Mouse (Mus musculus): ENCODE measurements around the gene Wnt11. TPM values are rescaled to one million over a fixed set of nuclear protein-coding genes. Genes with fewer than 3 reads are reported as not detected.
A peak's percentile ranks its signal among the peaks of the same experiment; 100 is the strongest.

Gene Wnt11
- total RNA-seq, 2 experiments from 2014 or later = 2.0 to 2.5 TPM

- no peak overlapping the region for H3K27ac ChIP-seq
- no peak for TF ChIP-seq CTCF (conservative IDR thresholded peaks at IDR 0.05)
- H3K4me3 ChIP-seq = no peak overlapping the region
- no peak for DNase-seq (ENCODE audit: low spot score in 2 of 2)
Measured at GRCm38 (mm10) chr7:98857094-98857493, 22.2 kb downstream of the Wnt11 start.

GRCm38 (mm10) chr7:98861002-98861401 is 26.1 kb downstream of the Wnt11 start:
- Histone ChIP-seq H3K4me3 (no peak overlapping the region), H3K27ac (no peak overlapping the region)
- no peak for DNase-seq (ENCODE audit: low spot score in 2 of 2)
- TF ChIP-seq CTCF (conservative IDR thresholded peaks at IDR 0.05) = no peak

GRCm38 (mm10) chr7:98862994-98863393 is 28.1 kb downstream of the Wnt11 start:
- DNase-seq (ENCODE audit: low spot score in 2 of 2) = no peak
- H3K27ac ChIP-seq = no peak overlapping the region
- H3K4me3 ChIP-seq = no peak overlapping the region
- no peak for TF ChIP-seq CTCF (conservative IDR thresholded peaks at IDR 0.05)

GRCm38 (mm10) chr7:98863969-98864718 is 29.2 kb downstream of the Wnt11 start:
- TF ChIP-seq CTCF (conservative IDR thresholded peaks at IDR 0.05) = no peak
- Histone ChIP-seq H3K27ac (no peak overlapping the region), H3K4me3 (no peak overlapping the region)
- no peak for DNase-seq (ENCODE audit: low spot score in 2 of 2)

DNA sequence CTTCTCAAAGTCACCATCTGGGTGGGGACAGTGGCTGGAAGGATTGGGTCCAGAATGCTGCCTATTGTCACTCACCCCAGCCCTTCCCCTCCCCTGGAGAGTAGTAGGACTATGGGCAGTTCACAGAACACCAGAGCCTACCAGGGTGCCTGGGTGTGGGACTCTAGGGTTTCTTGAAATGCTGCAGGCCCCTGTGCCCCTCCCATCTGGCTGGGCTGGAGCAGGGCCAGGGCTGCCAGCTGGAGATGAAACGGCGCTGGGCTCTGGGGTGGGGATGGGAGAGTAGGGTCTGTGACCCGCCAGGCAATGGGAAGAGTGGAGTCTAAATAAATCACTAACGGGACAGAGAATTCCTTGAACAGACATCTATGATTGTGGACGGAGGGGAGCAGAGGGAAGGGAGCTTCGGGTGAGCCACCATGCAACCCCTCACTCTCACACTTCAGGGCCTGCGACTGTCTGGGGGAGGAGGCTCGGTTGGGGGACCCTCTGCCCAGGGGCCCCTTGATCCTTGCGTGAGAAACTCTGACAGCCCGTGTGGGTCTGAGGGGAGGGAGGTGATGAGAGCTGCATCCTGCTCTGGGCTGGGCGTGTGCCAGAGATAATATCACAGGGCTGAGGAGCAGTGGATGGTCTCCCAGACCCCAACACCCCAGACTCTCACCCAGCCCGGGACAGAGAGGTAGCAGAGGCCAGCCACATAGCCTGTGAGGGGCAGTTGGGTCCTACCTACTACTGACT is 32.3 kb downstream of the Wnt11 start:
- Histone ChIP-seq H3K4me3 (no peak overlapping the region), H3K27ac (no peak overlapping the region)
- no peak for DNase-seq (ENCODE audit: low spot score in 2 of 2)
- TF ChIP-seq CTCF (conservative IDR thresholded peaks at IDR 0.05) = no peak

GRCm38 (mm10) chr7:98867794-98868150 is 32.9 kb downstream of the Wnt11 start:
- H3K4me3 ChIP-seq = no peak overlapping the region
- no peak overlapping the region for H3K27ac ChIP-seq
- no peak for TF ChIP-seq CTCF (conservative IDR thresholded peaks at IDR 0.05)
- no peak for DNase-seq (ENCODE audit: low spot score in 2 of 2)

DNA sequence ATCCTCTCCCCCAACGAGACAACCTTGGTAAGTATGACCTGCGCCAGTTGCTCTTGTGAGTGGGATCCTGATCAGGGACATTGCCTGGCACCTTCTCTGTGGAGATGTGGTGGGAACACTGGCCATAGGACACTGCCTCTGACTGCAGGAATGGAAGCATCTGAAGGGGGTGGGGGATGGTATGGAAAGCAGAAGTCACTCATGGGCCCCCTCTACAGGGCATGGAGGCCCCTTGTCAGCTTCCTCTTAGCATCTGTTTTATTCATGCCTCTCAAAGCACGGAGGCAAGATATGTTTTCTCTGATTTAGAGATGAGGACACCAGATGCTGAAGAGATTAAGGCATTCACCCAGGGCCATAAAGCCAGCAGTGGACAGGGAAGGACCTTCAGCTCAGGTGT is 34.2 kb downstream of the Wnt11 start:
- H3K4me3 ChIP-seq = no peak overlapping the region
- H3K27ac ChIP-seq = no peak overlapping the region
- DNase-seq (ENCODE audit: low spot score in 2 of 2) = no peak
- 0 out of 2 replicates have a peak, but pooled peaks have one; percentile 19 for TF ChIP-seq CTCF (conservative IDR thresholded peaks at IDR 0.05)

DNA sequence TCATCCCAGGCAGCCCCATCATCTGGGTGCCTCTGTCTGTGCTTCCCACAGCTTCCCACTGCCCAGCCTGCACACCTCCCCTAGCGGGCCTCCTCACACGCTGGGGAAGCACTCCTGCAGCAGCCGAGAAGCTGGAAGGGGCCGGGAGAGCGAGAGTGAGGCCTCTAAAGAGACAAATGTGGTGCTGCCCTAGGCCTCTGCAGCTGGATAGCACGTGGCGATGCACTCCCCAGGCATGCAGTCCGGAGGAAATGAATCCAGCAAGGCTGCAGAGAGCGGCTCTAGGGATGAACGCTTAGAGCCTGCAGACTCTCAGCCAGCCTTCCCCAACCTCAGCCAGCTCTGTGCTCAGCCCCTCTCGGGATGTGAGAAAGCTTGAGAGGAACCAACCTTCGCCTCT is 35.9 kb downstream of the Wnt11 start:
- no peak for DNase-seq (ENCODE audit: low spot score in 2 of 2)
- no peak for TF ChIP-seq CTCF (conservative IDR thresholded peaks at IDR 0.05)
- no peak overlapping the region for H3K27ac ChIP-seq
- no peak overlapping the region for H3K4me3 ChIP-seq

DNA sequence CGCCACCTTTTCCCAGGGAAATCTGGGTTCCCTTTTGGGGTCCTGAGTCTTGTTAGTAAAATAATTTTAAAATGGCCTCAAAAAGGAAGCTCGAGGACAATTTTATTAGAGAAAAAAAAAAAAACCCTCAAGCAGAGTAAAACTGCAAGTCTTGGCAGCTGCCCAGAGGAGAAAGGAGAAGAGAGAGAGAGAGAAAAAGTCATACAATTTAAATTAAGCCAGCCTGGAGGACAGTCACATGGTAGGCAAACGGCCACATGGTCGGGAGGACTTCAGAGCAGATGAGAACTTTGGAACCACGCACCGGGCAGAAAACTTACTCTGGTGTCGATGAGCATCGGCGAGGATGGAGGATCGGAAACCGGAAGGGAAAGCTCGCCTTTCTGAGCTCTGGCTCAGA is 37.0 kb downstream of the Wnt11 start:
- no peak overlapping the region for H3K4me3 ChIP-seq
- TF ChIP-seq CTCF (conservative IDR thresholded peaks at IDR 0.05) = no peak
- no peak overlapping the region for H3K27ac ChIP-seq
- DNase-seq (ENCODE audit: low spot score in 2 of 2) = no peak

- TF ChIP-seq CTCF (conservative IDR thresholded peaks at IDR 0.05) = no peak
- Histone ChIP-seq H3K4me3 (no peak overlapping the region), H3K27ac (no peak overlapping the region)
- no peak for DNase-seq (ENCODE audit: low spot score in 2 of 2)
Measured at GRCm38 (mm10) chr7:98873316-98873715, 38.4 kb downstream of the Wnt11 start.

DNA sequence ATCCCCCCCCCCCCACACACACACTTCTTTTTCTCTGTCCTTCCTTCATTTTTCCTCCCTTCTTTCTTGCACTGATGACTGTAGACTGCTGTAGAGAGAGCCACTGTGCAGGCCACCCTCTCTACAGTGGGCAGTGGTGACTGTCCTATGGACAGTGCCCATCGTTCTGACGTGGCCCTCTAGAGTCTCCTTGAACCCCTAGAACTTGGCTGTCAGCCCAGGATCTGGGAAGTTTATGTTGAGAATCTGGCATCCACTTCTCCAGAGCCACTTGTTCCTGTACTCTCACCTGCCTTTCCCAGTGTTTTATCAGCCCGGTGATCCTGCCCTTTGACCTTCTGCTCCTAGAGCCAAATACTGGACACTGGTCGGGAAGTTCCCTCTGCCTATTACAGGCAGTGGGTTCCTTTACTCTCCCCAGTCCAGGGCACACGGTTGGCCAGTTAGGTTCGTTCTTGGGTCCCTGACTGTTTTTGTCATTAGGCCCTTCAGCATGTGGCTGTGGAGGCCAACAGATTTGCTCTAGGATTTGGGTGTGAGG is 39.6 kb downstream of the Wnt11 start:
- no peak for DNase-seq (ENCODE audit: low spot score in 2 of 2)
- TF ChIP-seq CTCF (conservative IDR thresholded peaks at IDR 0.05) = no peak
- Histone ChIP-seq H3K4me3 (no peak overlapping the region), H3K27ac (no peak overlapping the region)

- DNase-seq (ENCODE audit: low spot score in 2 of 2) = peak in 1 of 2 experiments; percentile 19
- H3K4me3 ChIP-seq = peak overlapping the region; percentile 2; the same call in 1 of the 2 replicates
- TF ChIP-seq CTCF (conservative IDR thresholded peaks at IDR 0.05) = no peak
- H3K27ac ChIP-seq = no peak overlapping the region
Measured at GRCm38 (mm10) chr7:98875390-98875990, 40.6 kb downstream of the Wnt11 start.

- H3K27ac ChIP-seq = no peak overlapping the region
- no peak for TF ChIP-seq CTCF (conservative IDR thresholded peaks at IDR 0.05)
- no peak for DNase-seq (ENCODE audit: low spot score in 2 of 2)
- H3K4me3 ChIP-seq = peak overlapping the region; percentile 2; the same call in 1 of the 2 replicates
Measured at GRCm38 (mm10) chr7:98876119-98876518, 41.2 kb downstream of the Wnt11 start.
